Mouse (Mus musculus) olfactory bulb, adult 2 months (tissue): ENCODE data around the gene Gm47985. TPM values are rescaled to one million over a fixed set of nuclear protein-coding genes. Genes with fewer than 3 reads are reported as not detected.
"Not testable (repeated sequence)": the region's sequence is repeated elsewhere in the genome, so short reads cannot be mapped to it uniquely, and the experiment has no call there.

ENCODE experiments used
- H3K27ac ChIP-seq: fragments of 200-500 bp; 2 replicates; pipeline ENCODE4 v1.5.1; 2012; ENCODE audit warnings: low read depth, low read length; ENCODE audit not compliant: insufficient read depth
- H3K4me1 ChIP-seq: fragments of 200-500 bp; 2 replicates; pipeline ENCODE4 v1.6.1; 2012; ENCODE audit warnings: low read length; ENCODE audit not compliant: control insufficient read depth, insufficient read depth
- H3K4me3 ChIP-seq: fragments of 200-500 bp; 2 replicates; pipeline ENCODE4 v1.5.1; 2012; ENCODE audit warnings: mild to moderate bottlenecking, low read depth, low read length, moderate library complexity; ENCODE audit not compliant: insufficient read depth
- CTCF ChIP-seq: fragments of 200-500 bp; IDR thresholded peaks from 2 replicates; pipeline ENCODE4 v1.5.1; 2012; ENCODE audit warnings: low read depth, mild to moderate bottlenecking, low read length, moderate library complexity; ENCODE audit not compliant: insufficient read depth
- POLR2A ChIP-seq: fragments of 200-500 bp; IDR thresholded peaks from 2 replicates; pipeline ENCODE4 v1.6.1; 2012; ENCODE audit warnings: mild to moderate bottlenecking, low read depth, low read length, moderate library complexity; ENCODE audit not compliant: insufficient read depth
- WGBS: fragments of 180-500 bp; shearing (Covaris S2); methylation state at CpG from one replicate; pipeline ENCODE4 v1.1.7; 2018; 5-methylcytosine and 5-hydroxymethylcytosine counted together
- polyA plus RNA-seq: library from polyadenylated mRNA; stranded (reverse); fragments of >200 nt; gene quantifications from 2 replicates; pipeline ENCODE4 v1.2.4, GENCODE M21; 2012; ENCODE audit warnings: low replicate concordance; ENCODE audit not compliant: missing spikeins, insufficient read depth, insufficient read length

Gene Gm47985
- not detected in 2 replicates for polyA plus RNA-seq

DNA sequence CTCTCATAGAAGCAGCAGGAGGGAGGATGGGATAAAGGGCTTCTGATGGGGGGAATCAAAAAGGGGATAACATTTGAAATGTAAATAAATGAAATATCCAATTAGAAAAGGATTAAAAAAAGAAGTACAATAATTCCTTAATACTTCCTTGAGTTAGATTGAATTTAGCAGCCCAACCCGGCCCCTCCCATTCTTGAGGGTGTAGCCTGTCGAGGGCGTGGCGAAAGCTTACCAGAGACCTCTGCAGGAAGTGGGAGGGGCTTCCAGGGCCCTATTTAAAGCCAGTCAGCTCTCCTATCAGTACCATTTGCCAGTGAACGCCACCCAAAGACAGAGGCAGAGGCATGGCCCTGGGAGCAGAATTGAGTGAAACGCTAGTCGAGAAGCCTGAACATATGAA lies at the start of gene Gm47985:
Gm47985 (plus strand) TSS at position 272 of the 400 bp plus-strand sequence.
- not testable (repeated sequence) for H3K4me1 ChIP-seq, H3K4me3 ChIP-seq, H3K27ac ChIP-seq
- 100% methylated on average over 1 of the region's 7 CpGs for WGBS

DNA sequence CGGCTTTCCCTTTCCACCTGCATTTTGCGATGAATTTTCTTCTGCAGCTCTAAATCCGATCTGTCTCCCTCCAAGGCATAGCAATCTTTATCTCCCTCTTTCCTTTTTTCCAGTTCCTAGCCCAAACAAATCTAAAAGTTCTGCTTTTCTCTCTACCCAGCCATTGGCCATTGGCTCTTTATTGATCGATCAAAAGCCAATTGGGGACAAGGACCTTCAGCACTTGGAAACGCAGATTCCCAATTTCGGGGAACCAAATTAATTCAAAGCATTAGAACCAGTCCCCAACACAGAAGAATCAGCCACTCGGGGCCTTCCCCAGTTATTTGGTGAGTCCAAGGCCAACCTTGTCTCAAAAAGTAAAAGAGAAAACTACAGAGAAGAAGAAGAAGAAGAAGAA lies 49.7 kb upstream of the Gm47985 start:
- no peak for TF ChIP-seq POLR2A
- 94% methylated on average over 7 of the region's 7 CpGs for WGBS
- H3K4me3 ChIP-seq: no peak overlapping the region

DNA sequence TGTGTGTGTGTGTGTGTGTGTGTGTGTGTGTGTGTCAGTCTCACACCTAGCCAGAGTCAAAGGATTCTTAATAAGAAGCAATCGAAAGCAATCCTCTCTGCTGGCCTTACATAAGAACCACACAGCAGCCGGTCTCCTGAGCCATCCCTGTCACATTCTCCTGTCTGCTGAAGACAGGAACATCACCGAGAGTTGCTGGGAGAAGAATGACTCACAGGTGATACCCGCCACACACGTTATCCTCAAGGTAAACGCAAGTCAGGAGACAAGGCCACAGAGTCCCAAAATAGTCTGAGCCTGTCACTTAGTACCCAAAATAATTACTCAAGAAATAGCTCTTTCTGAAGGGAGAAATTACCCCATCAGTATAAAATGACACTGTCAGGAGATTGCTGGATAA lies 43.9 kb upstream of the Gm47985 start:
- WGBS: 83% methylated on average over 6 of the region's 6 CpGs

More for the DNA sequence above, 49.7 kb upstream of the Gm47985 start:
- no peak overlapping the region for H3K27ac ChIP-seq
- no peaks in the 10 kb centered on the region for H3K4me1 ChIP-seq

GRCm38 (mm10) chr1:151140956-151141355 lies 41.4 kb upstream of the Gm47985 start:
- H3K27ac ChIP-seq: no peak overlapping the region
- no peak for TF ChIP-seq CTCF
- TF ChIP-seq POLR2A: no peak
- WGBS: 73% methylated on average over 3 of the region's 3 CpGs
- no peaks in the 10 kb centered on the region for H3K4me1 ChIP-seq
- H3K4me3 ChIP-seq: no peak overlapping the region

More for the DNA sequence above, 43.9 kb upstream of the Gm47985 start:
- no peak for TF ChIP-seq CTCF
- no peak for TF ChIP-seq POLR2A
- H3K27ac ChIP-seq: no peak overlapping the region
- no peak overlapping the region for H3K4me3 ChIP-seq
- H3K4me1 ChIP-seq: no peaks in the 10 kb centered on the region

GRCm38 (mm10) chr1:151144471-151145146 lies 37.7 kb upstream of the Gm47985 start:
- no peaks in the 10 kb centered on the region for H3K4me1 ChIP-seq
- TF ChIP-seq POLR2A: no peak
- no peak for TF ChIP-seq CTCF
- 84% methylated on average over 6 of the region's 6 CpGs for WGBS
- no peak overlapping the region for H3K4me3 ChIP-seq
- no peak overlapping the region for H3K27ac ChIP-seq

DNA sequence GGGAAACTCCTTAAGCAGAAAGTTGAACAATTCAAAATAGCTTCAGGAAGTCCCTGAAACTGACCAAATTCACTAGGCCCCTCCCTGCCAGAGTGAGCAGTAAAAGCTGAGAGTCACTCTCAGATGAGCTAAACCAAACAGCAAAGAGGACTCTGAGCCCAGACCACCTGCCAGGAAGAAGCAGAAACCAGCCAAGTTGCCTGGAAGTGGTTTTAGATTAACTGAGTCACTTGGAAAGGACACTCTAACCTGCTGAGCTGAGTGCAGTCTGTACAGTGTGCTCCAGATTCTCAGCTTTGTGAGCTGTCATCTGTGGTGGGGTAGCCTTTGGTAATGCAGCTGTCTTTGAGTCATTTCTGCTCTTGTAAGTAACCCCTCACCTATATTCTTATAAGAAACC lies 34.5 kb upstream of the Gm47985 start:
- Histone ChIP-seq H3K27ac (no peak overlapping the region), H3K4me3 (no peak overlapping the region), H3K4me1 (no peaks in the 10 kb centered on the region)
- TF ChIP-seq POLR2A: no peak
- no peak for TF ChIP-seq CTCF

- 96% methylated on average over 7 of the region's 7 CpGs for WGBS
- no peak for TF ChIP-seq CTCF
- TF ChIP-seq POLR2A: no peak
- H3K4me3 ChIP-seq: no peak overlapping the region
- no peak overlapping the region for H3K27ac ChIP-seq
- H3K4me1 ChIP-seq: no peaks in the 10 kb centered on the region
Observed at GRCm38 (mm10) chr1:151150211-151150610, 32.1 kb upstream of the Gm47985 start.

GRCm38 (mm10) chr1:151151089-151151488 lies 31.2 kb upstream of the Gm47985 start:
- no peak overlapping the region for H3K4me3 ChIP-seq
- TF ChIP-seq CTCF: no peak
- TF ChIP-seq POLR2A: no peak
- H3K27ac ChIP-seq: no peak overlapping the region
- 85% methylated on average over 2 of the region's 2 CpGs for WGBS
- H3K4me1 ChIP-seq: no peaks in the 10 kb centered on the region

GRCm38 (mm10) chr1:151153056-151153652 lies 29.2 kb upstream of the Gm47985 start:
- 74% methylated on average over 6 of the region's 6 CpGs for WGBS
- H3K4me1 ChIP-seq: no peaks in the 10 kb centered on the region
- H3K27ac ChIP-seq: no peak overlapping the region
- TF ChIP-seq CTCF (no peak), POLR2A (no peak)
- no peak overlapping the region for H3K4me3 ChIP-seq

- H3K4me3 ChIP-seq, H3K4me1 ChIP-seq, H3K27ac ChIP-seq: not testable (repeated sequence)
- 90% methylated on average over 9 of the region's 9 CpGs for WGBS
Observed at GRCm38 (mm10) chr1:151154131-151154530, 28.2 kb upstream of the Gm47985 start.
